Mouse (Mus musculus) lung, embryonic 16.5 days (tissue): ENCODE measurements around the gene Gigyf1. TPM values are rescaled to one million over a fixed set of nuclear protein-coding genes. Genes with fewer than 3 reads are reported as not detected.

Source experiments
- ATAC-seq: fragments of 200-750 bp; cut with Nextera tagmentation; 2 replicates; pipeline ENCODE4 v1.8.0; 2017; ENCODE audit warnings: low read depth, mild to moderate bottlenecking, moderate library complexity
- H3K27ac ChIP-seq: fragments of 300-500 bp; sonication (generic); 2 replicates; pipeline ENCODE4 v1.5.1; 2014; ENCODE audit warnings: mild to moderate bottlenecking, control low read depth, low read length
- H3K27me3 ChIP-seq: fragments of 300-500 bp; sonication (generic); 2 replicates; pipeline ENCODE4 v1.6.1; 2014; ENCODE audit warnings: low read depth, low read length, mixed read lengths; ENCODE audit not compliant: control insufficient read depth, insufficient read depth
- H3K36me3 ChIP-seq: fragments of 300-500 bp; sonication (generic); 2 replicates; pipeline ENCODE4 v1.6.1; 2014; ENCODE audit warnings: low read length; ENCODE audit not compliant: control insufficient read depth, insufficient read depth
- H3K4me1 ChIP-seq: fragments of 300-500 bp; sonication (generic); replicated peaks from 2 replicates; pipeline ENCODE4 v1.6.1; 2014; ENCODE audit warnings: low read length, mixed read lengths; ENCODE audit not compliant: control insufficient read depth, insufficient read depth
- H3K4me2 ChIP-seq: fragments of 300-500 bp; sonication (generic); 2 replicates; pipeline ENCODE4 v1.6.1; 2014; ENCODE audit warnings: low read depth, low read length, control low read depth
- H3K4me3 ChIP-seq: fragments of 300-500 bp; sonication (generic); 2 replicates; pipeline ENCODE4 v1.5.1; 2014; ENCODE audit warnings: mild to moderate bottlenecking, low read length, control low read depth
- H3K9ac ChIP-seq: fragments of 300-500 bp; sonication (generic); 2 replicates; pipeline ENCODE4 v1.6.1; 2014; ENCODE audit warnings: low read length, control low read depth
- H3K9me3 ChIP-seq: fragments of 300-500 bp; sonication (generic); 2 replicates; pipeline ENCODE4 v1.6.1; 2016; ENCODE audit warnings: low read length; ENCODE audit not compliant: control insufficient read depth
- WGBS: fragments of 180-500 bp; shearing (Covaris S2); extraction: QIAGEN DNeasy Blood & Tissue Kit; methylation state at CpG from one replicate; pipeline ENCODE4 v1.1.7; 2014; 5-methylcytosine and 5-hydroxymethylcytosine counted together
- polyA plus RNA-seq: library from polyadenylated mRNA; unstranded; fragments of >200 nt; fragmentation: Nextera tagmentation; extraction: Ambion mirVana; gene quantifications from 2 replicates; pipeline ENCODE4 v1.2.1, GENCODE M21; 2015

Gigyf1 gene
- polyA plus RNA-seq, 1 experiment from 2014 or later = 10.7 TPM

DNA sequence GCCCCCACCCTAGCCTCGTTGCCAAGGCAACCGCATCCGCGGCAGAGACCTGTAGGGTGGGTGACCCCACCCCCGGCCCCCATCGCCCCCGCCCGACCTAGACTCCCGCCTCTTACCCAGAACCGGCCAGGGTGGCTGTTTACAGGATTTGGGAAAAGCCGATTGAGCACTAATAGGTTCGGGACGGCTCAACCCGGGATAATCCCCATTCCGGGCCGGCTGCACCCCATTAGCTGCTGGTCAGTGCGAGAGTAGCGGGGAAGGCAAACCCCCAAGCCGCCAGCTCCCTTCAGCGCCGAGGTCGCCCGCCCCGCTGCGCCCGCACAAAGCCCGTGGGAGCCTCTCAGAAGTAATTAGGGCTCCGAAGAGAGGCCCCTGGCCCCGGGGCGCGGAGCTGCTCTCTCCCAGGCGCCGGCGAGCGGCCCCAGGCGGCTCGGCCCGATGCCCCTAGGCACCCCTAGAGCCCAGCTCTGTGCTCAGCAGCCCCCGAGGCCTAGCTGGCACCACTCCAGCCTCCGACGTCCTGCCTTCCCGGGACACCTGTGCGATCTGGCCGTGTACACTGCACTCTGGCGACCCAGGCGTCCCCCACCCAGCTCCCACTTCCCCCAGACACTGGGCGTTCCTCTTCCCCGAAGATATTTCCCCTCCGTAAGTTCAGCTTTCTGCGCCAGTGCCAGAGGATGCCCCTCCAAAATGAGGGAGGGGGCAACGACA lies 13.2 kb downstream of the Gigyf1 start:
- peak overlapping the region; percentile 84 for H3K4me2 ChIP-seq
- H3K4me3 ChIP-seq = peak overlapping the region; percentile 87
- H3K36me3 ChIP-seq = peaks cover 28% of the 10 kb centered on the region
- ATAC-seq = peak; percentile 4; the same call in 1 of the 2 replicates
- H3K4me1 ChIP-seq = peaks cover 13% of the 10 kb centered on the region
- no peaks in the 10 kb centered on the region for H3K9me3 ChIP-seq
- peak overlapping the region; percentile 91 for H3K9ac ChIP-seq
- H3K27ac ChIP-seq = peak overlapping the region; percentile 96
- WGBS = 0% methylated on average over 49 of the region's 51 CpGs
- H3K27me3 ChIP-seq = no peaks in the 10 kb centered on the region

- Histone ChIP-seq H3K27me3 (no peaks in the 10 kb centered on the region), H3K9ac (peak overlapping the region; percentile 91), H3K4me2 (peak overlapping the region; percentile 84), H3K9me3 (no peaks in the 10 kb centered on the region), H3K4me1 (peaks cover 13% of the 10 kb centered on the region), H3K4me3 (peak overlapping the region; percentile 87), H3K36me3 (peaks cover 27% of the 10 kb centered on the region), H3K27ac (peak overlapping the region; percentile 96)
- no peak for ATAC-seq
- under 1% methylated on average over 19 of the region's 19 CpGs for WGBS
Measured at GRCm38 (mm10) chr5:137532131-137532807, 13.9 kb downstream of the Gigyf1 start.

DNA sequence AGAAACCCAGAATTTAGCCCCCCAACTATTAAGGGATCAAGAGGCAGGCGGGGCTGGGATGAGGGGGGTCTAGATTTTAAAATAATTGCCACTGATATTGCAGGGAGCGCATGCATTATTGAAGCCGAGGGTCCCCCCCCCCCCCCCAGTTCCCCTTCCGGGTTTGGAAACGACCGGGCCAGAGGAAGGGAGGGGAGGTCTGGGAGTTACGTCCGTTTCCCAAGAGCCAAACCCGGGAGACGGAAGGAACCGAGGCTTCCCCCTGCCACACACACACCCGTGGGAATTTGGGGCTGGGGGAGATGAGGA lies 14.4 kb downstream of the Gigyf1 start:
- peaks cover 22% of the 10 kb centered on the region for H3K36me3 ChIP-seq
- peak overlapping the region; percentile 84 for H3K4me2 ChIP-seq
- peak overlapping the region; percentile 91 for H3K9ac ChIP-seq
- H3K9me3 ChIP-seq = no peaks in the 10 kb centered on the region
- H3K27ac ChIP-seq = peak overlapping the region; percentile 96
- peaks cover 13% of the 10 kb centered on the region for H3K4me1 ChIP-seq
- ATAC-seq = peak; percentile 34
- H3K4me3 ChIP-seq = peak overlapping the region; percentile 87
- 0% methylated on average over 9 of the region's 12 CpGs for WGBS
- H3K27me3 ChIP-seq = no peaks in the 10 kb centered on the region

- peak within 1 kb of the TSS; percentile 87 for H3K4me3 ChIP-seq
- H3K27ac ChIP-seq = peak within 1 kb of the TSS; percentile 96
- H3K4me1 ChIP-seq = peaks cover 13% of the 10 kb centered on the region
- no peaks in the 10 kb centered on the region for H3K9me3 ChIP-seq
- H3K4me2 ChIP-seq = peak within 1 kb of the TSS; percentile 84
- H3K36me3 ChIP-seq = peaks cover 17% of the 10 kb centered on the region
- ATAC-seq = peak; percentile 81
- WGBS = under 1% methylated on average over 40 of the region's 40 CpGs
- peak within 1 kb of the TSS; percentile 91 for H3K9ac ChIP-seq
- no peaks in the 10 kb centered on the region for H3K27me3 ChIP-seq
Measured at GRCm38 (mm10) chr5:137533117-137533827, 14.9 kb downstream of the Gigyf1 start, which contains the start of the genes Epo and Gnb2. Gene Epo, minus strand, starts transcription at chr5:137533242. Gene Gnb2, minus strand, starts transcription at chr5:137533510.

DNA sequence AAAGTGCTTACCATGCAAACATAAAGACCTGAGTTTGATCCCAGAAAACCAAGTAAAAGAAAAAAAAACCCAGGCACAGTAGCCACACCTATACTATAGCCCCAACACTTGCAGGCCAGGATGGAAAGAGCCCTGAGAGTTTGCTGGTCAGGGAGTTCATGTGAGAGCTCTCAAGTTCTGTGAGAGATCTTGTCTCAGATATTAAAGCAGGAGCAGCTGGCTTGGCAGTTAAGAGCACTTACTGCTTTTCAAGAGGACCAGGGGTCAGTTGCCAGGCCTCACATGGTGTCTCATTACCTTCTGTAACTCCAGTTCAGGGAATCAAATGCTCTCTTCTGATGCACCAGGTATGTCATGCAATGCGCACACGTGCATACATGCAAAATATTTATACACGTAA lies 16.4 kb downstream of the Gigyf1 start:
- Histone ChIP-seq H3K36me3 (peaks cover 2% of the 10 kb centered on the region; the same call in 1 of the 2 replicates), H3K9me3 (no peaks in the 10 kb centered on the region), H3K27me3 (no peaks in the 10 kb centered on the region), H3K4me3 (no peak overlapping the region), H3K4me2 (no peak overlapping the region), H3K27ac (no peak overlapping the region), H3K9ac (no peak overlapping the region), H3K4me1 (peaks cover 12% of the 10 kb centered on the region)
- ATAC-seq = no peak
- 80% methylated on average over 3 of the region's 3 CpGs for WGBS

- peaks cover 6% of the 10 kb centered on the region for H3K4me1 ChIP-seq
- WGBS = 69% methylated on average over 9 of the region's 9 CpGs
- ATAC-seq = no peak
- H3K27ac ChIP-seq = no peak overlapping the region
- no peak overlapping the region for H3K4me2 ChIP-seq
- H3K4me3 ChIP-seq = no peak overlapping the region
- H3K9me3 ChIP-seq = no peaks in the 10 kb centered on the region
- no peak overlapping the region for H3K9ac ChIP-seq
- H3K27me3 ChIP-seq = no peaks in the 10 kb centered on the region
- no peaks in the 10 kb centered on the region for H3K36me3 ChIP-seq
Measured at GRCm38 (mm10) chr5:137535318-137535717, 17.0 kb downstream of the Gigyf1 start.

GRCm38 (mm10) chr5:137537461-137537860 lies 19.1 kb downstream of the Gigyf1 start:
- no peaks in the 10 kb centered on the region for H3K9me3 ChIP-seq
- H3K27me3 ChIP-seq = no peaks in the 10 kb centered on the region
- H3K27ac ChIP-seq = no peak overlapping the region
- ATAC-seq = no peak
- H3K9ac ChIP-seq = no peak overlapping the region
- H3K4me3 ChIP-seq = no peak overlapping the region
- no peaks in the 10 kb centered on the region; the same call in 1 of the 2 replicates for H3K4me1 ChIP-seq
- no peaks in the 10 kb centered on the region for H3K36me3 ChIP-seq
- WGBS = 51% methylated on average over 4 of the region's 4 CpGs
- no peak overlapping the region for H3K4me2 ChIP-seq

DNA sequence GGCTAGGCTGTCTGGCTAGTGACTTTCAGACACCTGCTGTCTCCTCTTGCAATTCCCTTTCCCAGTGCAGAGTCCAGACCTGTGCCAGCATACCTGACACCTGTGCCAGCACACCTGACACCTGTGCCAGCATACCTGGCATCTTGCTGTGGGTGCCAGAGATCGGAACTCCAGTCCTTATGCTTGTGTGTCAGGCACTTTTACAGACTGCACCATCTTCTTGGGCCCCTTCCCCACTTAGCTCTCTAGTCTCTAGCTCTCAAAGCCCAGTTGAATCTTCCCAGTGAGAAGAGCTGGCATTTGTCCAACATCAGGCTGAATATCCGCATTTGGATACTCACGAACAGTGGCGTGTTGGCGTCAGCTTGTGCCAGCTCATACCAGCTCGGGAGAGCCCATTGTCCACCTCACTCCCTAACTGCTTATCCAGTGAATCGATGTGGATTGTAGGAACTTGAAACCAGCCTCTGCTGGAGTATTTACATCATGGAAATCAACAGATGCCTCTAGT lies 21.0 kb downstream of the Gigyf1 start:
- Histone ChIP-seq H3K4me3 (no peak overlapping the region), H3K9me3 (no peaks in the 10 kb centered on the region), H3K27me3 (no peaks in the 10 kb centered on the region), H3K27ac (no peak overlapping the region), H3K4me1 (no peaks in the 10 kb centered on the region; the same call in 1 of the 2 replicates), H3K36me3 (no peaks in the 10 kb centered on the region), H3K9ac (no peak overlapping the region), H3K4me2 (no peak overlapping the region)
- ATAC-seq = 0 out of 2 replicates have a peak, but pooled peaks have one; percentile 6
- WGBS = 38% methylated on average over 7 of the region's 7 CpGs

DNA sequence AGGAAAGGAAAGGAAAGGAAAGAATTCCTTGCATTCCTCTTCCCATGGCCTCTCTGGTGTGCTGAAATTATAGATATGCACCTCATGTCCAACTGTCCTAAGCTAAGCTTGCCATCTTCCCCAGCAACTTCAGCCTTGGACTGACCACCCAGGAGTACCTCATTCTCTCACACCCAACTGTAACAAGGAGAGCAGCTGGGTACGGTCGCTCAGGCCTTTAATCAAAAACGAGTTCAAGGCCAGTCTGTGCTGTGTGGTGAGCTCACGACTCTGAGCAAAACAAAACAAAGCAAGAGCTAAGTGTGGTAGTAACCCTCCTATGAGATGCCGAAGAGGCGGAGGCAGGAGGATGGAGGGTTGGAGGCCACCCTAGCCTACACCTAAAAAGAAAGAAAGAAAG lies 22.6 kb downstream of the Gigyf1 start:
- no peak for ATAC-seq
- Histone ChIP-seq H3K27ac (no peak overlapping the region), H3K4me3 (no peak overlapping the region), H3K9me3 (no peaks in the 10 kb centered on the region), H3K9ac (no peak overlapping the region), H3K27me3 (no peaks in the 10 kb centered on the region), H3K4me1 (no peaks in the 10 kb centered on the region; the same call in 1 of the 2 replicates), H3K4me2 (no peak overlapping the region), H3K36me3 (no peaks in the 10 kb centered on the region)
- 71% methylated on average over 6 of the region's 6 CpGs for WGBS
